Mouse (Mus musculus) liver, adult 2 months (tissue): Measurements from ENCODE around the gene Lefty2.
A peak's percentile ranks its signal among the peaks of the same experiment; 100 is the strongest.

Source experiments
- CTCF ChIP-seq: fragments of 200-500 bp; IDR thresholded peaks from 2 replicates; pipeline ENCODE4 v1.5.1; 2011; ENCODE audit warnings: low read depth, low read length, control low read depth
- POLR2A ChIP-seq: fragments of 200-500 bp; IDR thresholded peaks from 2 replicates; pipeline ENCODE4 v1.6.1; 2011; ENCODE audit warnings: low read length, control low read depth; ENCODE audit not compliant: insufficient read depth; ENCODE audit errors: extremely low read depth

DNA sequence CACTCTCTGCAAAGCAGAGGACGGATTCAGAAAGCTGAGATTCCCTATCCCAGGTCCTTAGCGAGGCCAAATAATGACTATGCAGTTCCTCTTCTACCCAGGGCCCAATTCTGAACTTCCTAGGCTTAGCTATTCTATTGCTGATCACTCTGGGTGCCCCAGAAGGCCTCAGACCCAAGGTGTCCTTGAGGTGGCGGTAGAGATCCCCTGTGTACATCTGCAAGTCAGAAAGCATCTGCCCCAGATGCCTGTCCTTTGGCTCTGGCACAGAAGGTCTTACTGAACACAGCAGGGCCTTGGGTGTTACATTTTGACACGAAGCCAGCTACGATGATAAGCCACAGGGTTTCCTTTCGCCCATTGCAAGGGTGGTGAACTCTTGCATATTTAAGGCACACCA, 3.1 kb upstream of the Lefty2 start:
- TF ChIP-seq CTCF (0 out of 2 replicates have a peak, but pooled peaks have one; percentile 8), POLR2A (no peak)
